Mouse (Mus musculus) cerebellum, adult 11 months (tissue): ENCODE measurements around the gene Magea6.
"Not testable (repeated sequence)": the region's sequence is repeated elsewhere in the genome, so short reads cannot be mapped to it uniquely, and the experiment has no call there.

ENCODE experiments used
- DNase-seq: peaks from one replicate; pipeline ENCODE4 v3.0.0; 2022

Gene Magea6

DNA sequence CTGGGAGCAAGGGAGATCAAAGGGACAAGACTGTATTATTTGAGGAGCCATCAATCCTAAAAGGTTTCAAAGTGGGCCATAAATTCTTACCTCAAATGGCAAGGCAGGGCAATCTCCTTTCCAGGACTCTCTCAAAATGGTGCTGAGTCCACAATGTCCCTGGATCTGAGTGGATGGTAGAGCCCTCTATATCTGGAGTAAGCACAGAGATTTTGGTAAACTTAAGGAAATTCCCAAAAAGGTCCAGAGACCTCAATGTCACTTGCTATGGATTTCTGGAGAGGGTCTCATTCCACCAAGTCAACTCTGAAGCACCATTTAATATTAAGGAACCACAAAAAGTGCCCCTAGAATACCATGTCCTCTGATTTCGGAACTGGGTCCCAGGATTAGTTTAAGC is at the start of gene Magea6:
Magea6 (minus strand) TSS at position 101 of the 400 bp plus-strand sequence.
- DNase-seq: not testable (repeated sequence)

DNA sequence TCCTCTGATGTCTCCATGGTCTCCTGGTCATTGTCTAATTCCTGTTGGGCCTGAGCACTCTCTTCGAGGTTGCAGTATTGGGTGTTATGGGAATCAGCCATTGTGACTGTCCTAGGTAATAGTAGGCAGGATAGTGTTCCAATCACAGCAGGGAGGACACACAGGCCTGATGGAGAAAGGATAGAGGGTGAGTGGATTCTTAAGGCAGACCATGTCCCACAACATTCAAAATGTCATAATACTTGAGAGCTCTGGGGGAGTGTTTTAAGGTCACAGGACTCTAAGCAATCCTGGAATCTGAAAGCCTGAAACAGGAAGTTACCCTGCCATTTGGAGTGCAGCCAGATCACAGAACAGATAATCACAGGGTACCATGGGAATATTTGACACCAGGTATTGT is 13.6 kb upstream of the Magea6 start, which contains the start of gene Magea3:
Magea3 (minus strand) TSS at position 101 of the 400 bp plus-strand sequence.
- not testable (repeated sequence) for DNase-seq

DNA sequence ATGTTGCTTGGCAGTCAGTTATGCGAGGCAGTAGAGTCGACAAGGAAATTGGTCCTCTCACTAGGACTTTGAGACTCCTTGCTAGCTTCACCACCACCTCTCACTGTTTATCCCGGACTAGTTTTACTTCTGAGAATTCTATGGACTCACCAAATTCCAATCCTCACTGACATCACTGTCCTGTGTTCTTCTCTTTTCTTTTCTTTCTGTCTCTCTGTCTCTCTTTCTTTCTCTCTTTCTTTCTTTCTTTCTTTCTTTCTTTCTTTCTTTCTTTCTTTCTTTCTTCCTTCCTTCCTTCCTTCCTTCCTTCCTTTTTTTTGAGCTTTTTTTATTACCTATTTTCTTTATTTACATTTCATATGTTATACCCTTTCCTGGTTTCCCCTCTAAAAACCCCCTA is 45.6 kb downstream of the Magea6 start, which contains the start of gene Cldn34b1:
Cldn34b1 (minus strand) TSS at position 101 of the 400 bp plus-strand sequence.
- DNase-seq: not testable (repeated sequence)
